Mouse (Mus musculus): ENCODE data around the gene Tuft1. TPM values are rescaled to one million over a fixed set of nuclear protein-coding genes. Genes with fewer than 3 reads are reported as not detected.
A peak's percentile ranks its signal among the peaks of the same experiment; 100 is the strongest.
"Not testable (repeated sequence)": the region's sequence is repeated elsewhere in the genome, so short reads cannot be mapped to it uniquely, and the experiment has no call there.

Gene Tuft1
- 2.7 and 3.5 TPM in 2 replicates for polyA plus RNA-seq (2015; fragmentation: Nextera tagmentation; extraction: Ambion mirVana)

GRCm38 (mm10) chr3:94658740-94659095 lies at the start of gene Tuft1:
Gene Tuft1 (minus strand): TSS chr3:94658872.
- 0% methylated on average over 21 of the region's 33 CpGs for WGBS
- peak; percentile 95 for ATAC-seq (ENCODE audit: low read depth)

GRCm38 (mm10) chr3:94703364-94703763 lies 44.7 kb upstream of the Tuft1 start:
- H3K36me3 ChIP-seq; H3K4me2 ChIP-seq; H3K4me1 ChIP-seq (replicated peaks); H3K27me3 ChIP-seq; ATAC-seq (ENCODE audit: low read depth); H3K4me3 ChIP-seq; H3K9me3 ChIP-seq; H3K9ac ChIP-seq; H3K27ac ChIP-seq (replicated peaks): not testable (repeated sequence)
- WGBS: 32% methylated on average over 3 of the region's 3 CpGs

More at GRCm38 (mm10) chr3:94658740-94659095, at the start of gene Tuft1:
- Histone ChIP-seq H3K27me3 (peaks cover 17% of the 10 kb centered on the region; the same call in 1 of the 2 replicates), H3K4me2 (peak within 1 kb of the TSS; percentile 59), H3K4me3 (peak within 1 kb of the TSS; percentile 37), H3K9ac (peak within 1 kb of the TSS; percentile 32)
- not testable (repeated sequence) for H3K4me1 ChIP-seq (replicated peaks); H3K27ac ChIP-seq (replicated peaks); H3K36me3 ChIP-seq; H3K9me3 ChIP-seq

- Histone ChIP-seq H3K4me2 (no peak overlapping the region), H3K27me3 (no peaks in the 10 kb centered on the region), H3K9me3 (no peaks in the 10 kb centered on the region), H3K4me1 (replicated peaks) (no peaks in the 10 kb centered on the region), H3K36me3 (no peaks in the 10 kb centered on the region), H3K27ac (replicated peaks) (no peak overlapping the region), H3K9ac (no peak overlapping the region), H3K4me3 (no peak overlapping the region)
- 87% methylated on average over 3 of the region's 3 CpGs for WGBS
- ATAC-seq (ENCODE audit: low read depth): no peak
Observed at GRCm38 (mm10) chr3:94702856-94703255, 44.2 kb upstream of the Tuft1 start.

GRCm38 (mm10) chr3:94702163-94702810 lies 43.6 kb upstream of the Tuft1 start:
- H3K9me3 ChIP-seq; H3K9ac ChIP-seq; H3K4me1 ChIP-seq (replicated peaks); ATAC-seq (ENCODE audit: low read depth); H3K36me3 ChIP-seq; H3K4me2 ChIP-seq; H3K27ac ChIP-seq (replicated peaks); H3K27me3 ChIP-seq; H3K4me3 ChIP-seq: not testable (repeated sequence)
- WGBS: 90% methylated on average over 7 of the region's 7 CpGs

- H3K4me1 ChIP-seq (replicated peaks); ATAC-seq (ENCODE audit: low read depth); H3K4me2 ChIP-seq; H3K9ac ChIP-seq; H3K9me3 ChIP-seq; H3K27me3 ChIP-seq; H3K27ac ChIP-seq (replicated peaks); H3K4me3 ChIP-seq; H3K36me3 ChIP-seq: not testable (repeated sequence)
- WGBS: 87% methylated on average over 4 of the region's 4 CpGs
Observed at GRCm38 (mm10) chr3:94696257-94696656, 37.6 kb upstream of the Tuft1 start.

- not testable (repeated sequence) for H3K4me1 ChIP-seq (replicated peaks); H3K9me3 ChIP-seq; ATAC-seq (ENCODE audit: low read depth); H3K27ac ChIP-seq (replicated peaks); H3K9ac ChIP-seq; H3K36me3 ChIP-seq; H3K4me2 ChIP-seq; H3K4me3 ChIP-seq; H3K27me3 ChIP-seq
- WGBS: 87% methylated on average over 6 of the region's 6 CpGs
Observed at GRCm38 (mm10) chr3:94695591-94695990, 36.9 kb upstream of the Tuft1 start.

- not testable (repeated sequence) for H3K36me3 ChIP-seq; H3K4me3 ChIP-seq; H3K4me1 ChIP-seq (replicated peaks); H3K27me3 ChIP-seq; ATAC-seq (ENCODE audit: low read depth); H3K27ac ChIP-seq (replicated peaks); H3K4me2 ChIP-seq; H3K9ac ChIP-seq; H3K9me3 ChIP-seq
- whole genome bisulfite sequencing: 41% methylated on average over 5 of the region's 8 CpGs
Observed at GRCm38 (mm10) chr3:94693874-94694273, 35.2 kb upstream of the Tuft1 start.

GRCm38 (mm10) chr3:94693329-94693825 lies 34.7 kb upstream of the Tuft1 start, which contains the start of gene Selenbp2:
Gene Selenbp2 (plus strand): TSS chr3:94693556.
- WGBS: 63% methylated on average over 5 of the region's 5 CpGs
- no peaks in the 10 kb centered on the region for H3K36me3 ChIP-seq
- ATAC-seq (ENCODE audit: low read depth): no peak
- no peak within 1 kb of the TSS for H3K4me3 ChIP-seq
- no peaks in the 10 kb centered on the region for H3K9me3 ChIP-seq
- H3K4me1 ChIP-seq (replicated peaks): no peaks in the 10 kb centered on the region
- H3K4me2 ChIP-seq: no peak within 1 kb of the TSS
- H3K9ac ChIP-seq: no peak within 1 kb of the TSS
- no peaks in the 10 kb centered on the region for H3K27me3 ChIP-seq
- no peak within 1 kb of the TSS for H3K27ac ChIP-seq (replicated peaks)

GRCm38 (mm10) chr3:94691694-94692093 lies 33.0 kb upstream of the Tuft1 start:
- WGBS: 92% methylated on average over 4 of the region's 4 CpGs
- H3K4me1 ChIP-seq (replicated peaks); H3K36me3 ChIP-seq: not testable (repeated sequence)

GRCm38 (mm10) chr3:94690616-94691247 lies 32.1 kb upstream of the Tuft1 start:
- no peaks in the 10 kb centered on the region for H3K4me1 ChIP-seq (replicated peaks)
- H3K27ac ChIP-seq (replicated peaks): no peak overlapping the region
- no peaks in the 10 kb centered on the region for H3K9me3 ChIP-seq
- H3K27me3 ChIP-seq: no peaks in the 10 kb centered on the region
- H3K4me2 ChIP-seq: no peak overlapping the region
- ATAC-seq (ENCODE audit: low read depth): no peak
- no peaks in the 10 kb centered on the region for H3K36me3 ChIP-seq
- no peak overlapping the region for H3K9ac ChIP-seq
- H3K4me3 ChIP-seq: no peak overlapping the region

More at GRCm38 (mm10) chr3:94691694-94692093, 33.0 kb upstream of the Tuft1 start:
- not testable (repeated sequence) for H3K4me3 ChIP-seq; H3K4me2 ChIP-seq; H3K27me3 ChIP-seq; H3K27ac ChIP-seq (replicated peaks); ATAC-seq (ENCODE audit: low read depth); H3K9ac ChIP-seq; H3K9me3 ChIP-seq

GRCm38 (mm10) chr3:94690162-94690561 lies 31.5 kb upstream of the Tuft1 start:
- not testable (repeated sequence) for H3K4me3 ChIP-seq; H3K4me1 ChIP-seq (replicated peaks); H3K9ac ChIP-seq; H3K27me3 ChIP-seq; H3K9me3 ChIP-seq; ATAC-seq (ENCODE audit: low read depth); H3K36me3 ChIP-seq; H3K27ac ChIP-seq (replicated peaks); H3K4me2 ChIP-seq
- WGBS: 63% methylated on average over 6 of the region's 6 CpGs

- WGBS: 80% methylated on average over 1 of the region's 1 CpGs
Observed at GRCm38 (mm10) chr3:94689195-94689594, 30.5 kb upstream of the Tuft1 start.

GRCm38 (mm10) chr3:94688698-94689097 lies 30.0 kb upstream of the Tuft1 start:
- not testable (repeated sequence) for H3K4me1 ChIP-seq (replicated peaks); H3K36me3 ChIP-seq; H3K9ac ChIP-seq; H3K4me2 ChIP-seq; H3K9me3 ChIP-seq; H3K4me3 ChIP-seq; ATAC-seq (ENCODE audit: low read depth); H3K27me3 ChIP-seq; H3K27ac ChIP-seq (replicated peaks)
- 88% methylated on average over 3 of the region's 3 CpGs for whole genome bisulfite sequencing

More at GRCm38 (mm10) chr3:94689195-94689594, 30.5 kb upstream of the Tuft1 start:
- H3K4me1 ChIP-seq (replicated peaks); H3K4me3 ChIP-seq; H3K9me3 ChIP-seq; H3K27ac ChIP-seq (replicated peaks); H3K27me3 ChIP-seq; ATAC-seq (ENCODE audit: low read depth); H3K4me2 ChIP-seq; H3K36me3 ChIP-seq; H3K9ac ChIP-seq: not testable (repeated sequence)

All from neural tube, embryonic 13.5 days (tissue).